Mouse (Mus musculus) hindbrain, embryonic 16.5 days (tissue): Measurements from ENCODE around the gene Cad. TPM values are rescaled to one million over a fixed set of nuclear protein-coding genes. Genes with fewer than 3 reads are reported as not detected.

ENCODE experiments used
- ATAC-seq: fragments of 200-750 bp; cut with Nextera tagmentation; 2 replicates; pipeline ENCODE4 v1.8.0; 2017; ENCODE audit warnings: moderate TSS enrichment, moderate library complexity
- H3K27ac ChIP-seq: fragments of 300-500 bp; sonication (generic); 2 replicates; pipeline ENCODE4 v1.5.1; 2014; ENCODE audit warnings: low read depth, mild to moderate bottlenecking, control low read depth, low read length, moderate library complexity
- H3K27me3 ChIP-seq: fragments of 300-500 bp; sonication (generic); replicated peaks from 2 replicates; pipeline ENCODE4 v1.6.1; 2014; ENCODE audit warnings: low read length; ENCODE audit not compliant: control insufficient read depth, insufficient read depth
- H3K36me3 ChIP-seq: fragments of 300-500 bp; sonication (generic); 2 replicates; pipeline ENCODE4 v1.6.1; 2014; ENCODE audit warnings: mild to moderate bottlenecking, low read length, moderate library complexity, mixed read lengths; ENCODE audit not compliant: control insufficient read depth, insufficient read depth
- H3K4me1 ChIP-seq: fragments of 300-500 bp; sonication (generic); 2 replicates; pipeline ENCODE4 v1.6.1; 2014; ENCODE audit warnings: low read depth, low read length; ENCODE audit not compliant: control insufficient read depth, insufficient read depth
- H3K4me2 ChIP-seq: fragments of 300-500 bp; sonication (generic); 2 replicates; pipeline ENCODE4 v1.6.1; 2014; ENCODE audit warnings: mild to moderate bottlenecking, low read length, control low read depth, moderate library complexity
- H3K4me3 ChIP-seq: fragments of 300-500 bp; sonication (generic); 2 replicates; pipeline ENCODE4 v1.5.1; 2014; ENCODE audit warnings: mild to moderate bottlenecking, low read length, control low read depth, moderate library complexity
- H3K9ac ChIP-seq: fragments of 300-500 bp; sonication (generic); 2 replicates; pipeline ENCODE4 v1.6.1; 2014; ENCODE audit warnings: low read depth, mild to moderate bottlenecking, control low read depth, low read length, moderate library complexity
- H3K9me3 ChIP-seq: fragments of 300-500 bp; sonication (generic); 2 replicates; pipeline ENCODE4 v1.6.1; 2014; ENCODE audit warnings: mild to moderate bottlenecking, low read length, moderate library complexity; ENCODE audit not compliant: control insufficient read depth
- WGBS: fragments of 180-500 bp; shearing (Covaris S2); extraction: QIAGEN DNeasy Blood & Tissue Kit; methylation state at CpG from one replicate; pipeline ENCODE4 v1.1.7; 2014; 5-methylcytosine and 5-hydroxymethylcytosine counted together
- polyA plus RNA-seq: library from polyadenylated mRNA; unstranded; fragments of >200 nt; fragmentation: Nextera tagmentation; extraction: Ambion mirVana; gene quantifications from 2 replicates; pipeline ENCODE4 v1.2.1, GENCODE M21; 2015

Cad gene
- polyA plus RNA-seq, 1 experiment from 2014 or later: 11.6 TPM

DNA sequence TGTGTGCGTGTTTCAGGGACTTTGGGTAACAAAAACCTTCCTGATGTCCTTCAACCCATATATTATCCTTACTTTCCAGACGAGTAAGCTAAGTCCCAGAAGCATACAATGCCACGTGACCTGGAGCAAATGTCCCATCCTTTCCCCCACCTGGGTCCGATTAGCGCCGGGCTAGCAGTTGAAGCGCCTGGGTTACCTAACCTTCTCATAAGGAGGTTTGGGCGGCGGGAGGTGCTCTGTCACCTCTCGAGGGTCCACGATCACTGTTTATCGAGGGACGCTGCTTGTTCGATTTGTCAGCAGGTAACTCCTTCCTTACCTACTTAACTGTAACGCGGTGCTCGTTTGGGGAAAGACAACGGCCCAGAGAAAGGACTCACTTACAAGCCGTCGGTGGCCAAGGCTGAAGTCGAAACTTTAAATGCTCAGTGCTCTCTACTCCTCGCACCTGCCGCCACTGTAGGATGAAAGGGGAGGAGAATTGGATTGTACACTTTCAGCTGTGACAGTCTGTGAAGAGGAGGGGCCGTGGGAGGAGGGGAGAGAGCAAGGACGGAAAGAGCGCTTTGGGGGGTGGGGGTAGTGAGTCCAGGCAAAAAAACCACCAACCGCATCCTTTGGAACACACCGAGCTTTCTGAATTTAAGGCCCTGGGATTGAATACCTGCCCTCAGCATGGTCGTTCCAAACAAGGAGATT is 39.7 kb downstream of the Cad start:
- Histone ChIP-seq H3K4me3 (peak overlapping the region; percentile 50), H3K9ac (peak overlapping the region; percentile 14; the same call in 1 of the 2 replicates), H3K27me3 (peaks cover 39% of the 10 kb centered on the region), H3K9me3 (no peaks in the 10 kb centered on the region), H3K36me3 (no peaks in the 10 kb centered on the region), H3K27ac (no peak overlapping the region), H3K4me2 (peak overlapping the region; percentile 68), H3K4me1 (peaks cover 24% of the 10 kb centered on the region)
- no peak for ATAC-seq
- WGBS: 2% methylated on average over 29 of the region's 29 CpGs

DNA sequence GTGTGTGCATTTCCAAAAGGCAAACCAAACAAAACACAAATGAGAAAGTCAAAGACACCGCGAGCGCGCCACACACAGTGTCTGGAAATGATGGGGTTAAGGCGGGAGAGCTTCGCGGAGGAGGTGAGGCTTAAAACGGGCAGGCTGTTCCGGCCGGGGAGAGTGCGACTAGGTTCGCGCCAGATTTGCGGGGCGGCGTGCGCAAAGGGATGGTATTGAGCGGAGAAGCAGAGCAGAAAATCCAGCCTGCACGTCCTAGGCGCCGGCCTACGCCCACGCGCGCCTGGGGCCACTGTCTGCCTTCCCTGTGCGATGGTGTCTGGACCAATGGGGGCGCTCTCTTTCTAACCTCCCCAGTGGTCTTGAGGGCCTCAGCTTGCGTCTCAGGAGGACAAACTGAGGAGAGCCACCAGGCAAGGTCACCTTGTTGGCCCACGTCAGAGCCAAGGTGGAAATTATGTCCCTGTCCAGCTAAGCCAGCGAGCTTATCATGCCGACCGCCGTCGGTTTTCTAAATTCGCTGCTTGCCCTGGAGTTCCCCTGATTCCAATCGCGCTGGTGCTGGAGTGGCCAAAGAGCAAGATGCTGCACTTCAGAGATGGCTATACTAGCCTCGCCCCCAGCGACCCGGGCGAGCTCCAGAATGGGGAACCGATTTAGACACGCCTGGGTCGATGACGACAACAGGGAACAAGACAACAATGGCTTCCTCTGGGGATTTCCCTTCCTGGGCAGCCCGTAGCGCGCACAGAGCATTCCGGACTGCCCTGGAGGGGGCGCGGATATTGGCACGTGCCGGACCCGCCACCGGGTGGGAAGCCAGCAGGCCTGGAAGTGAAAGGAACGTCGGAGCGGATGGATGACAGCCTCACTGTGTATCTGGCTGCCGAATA is 40.5 kb downstream of the Cad start:
- no peaks in the 10 kb centered on the region for H3K36me3 ChIP-seq
- whole genome bisulfite sequencing: under 1% methylated on average over 59 of the region's 59 CpGs
- peak overlapping the region; percentile 68 for H3K4me2 ChIP-seq
- peaks cover 24% of the 10 kb centered on the region for H3K4me1 ChIP-seq
- peak overlapping the region; percentile 28; the same call in 1 of the 2 replicates for H3K9ac ChIP-seq
- no peaks in the 10 kb centered on the region for H3K9me3 ChIP-seq
- H3K27ac ChIP-seq: no peak overlapping the region
- peak overlapping the region; percentile 50 for H3K4me3 ChIP-seq
- no peak for ATAC-seq
- H3K27me3 ChIP-seq: peaks cover 42% of the 10 kb centered on the region

DNA sequence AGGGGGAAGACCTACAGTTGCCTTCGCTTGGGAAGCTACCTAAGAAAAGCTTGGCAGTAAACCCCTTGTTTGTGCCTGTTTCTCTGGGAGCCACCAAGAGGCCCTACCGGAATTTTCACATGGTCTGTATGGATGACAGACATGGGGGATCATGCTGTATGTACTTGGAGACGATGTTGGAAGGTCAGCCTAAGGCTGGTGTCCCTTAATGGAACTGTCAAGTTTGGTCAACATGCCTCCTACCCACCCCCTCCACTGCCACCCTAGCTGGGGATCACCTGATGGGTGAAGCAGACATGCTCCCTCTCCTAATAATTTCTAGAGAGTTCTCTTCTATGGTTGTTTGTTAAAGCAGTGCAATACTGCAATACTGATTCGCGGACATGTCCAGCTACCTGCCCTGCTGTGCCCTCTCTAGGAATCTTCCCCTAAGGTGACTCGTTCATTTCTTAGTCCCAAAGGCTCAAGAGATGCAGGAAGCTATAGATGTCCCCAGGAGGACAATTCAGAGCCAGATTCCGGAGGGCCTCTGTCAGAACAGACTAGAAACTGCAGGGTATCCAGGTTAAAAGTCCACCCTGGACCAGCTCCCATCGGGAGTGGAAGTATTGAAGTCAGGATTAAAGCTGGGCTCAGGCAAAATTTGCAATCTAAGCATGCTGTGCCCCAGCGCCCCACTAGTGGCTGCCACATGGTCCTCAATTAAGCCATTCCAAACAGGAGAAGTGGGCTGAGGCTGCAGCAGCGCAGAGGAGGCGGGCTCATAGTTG is 41.3 kb downstream of the Cad start:
- Histone ChIP-seq H3K4me2 (peak overlapping the region; percentile 68), H3K36me3 (no peaks in the 10 kb centered on the region), H3K4me3 (peak overlapping the region; percentile 50; the same call in 1 of the 2 replicates), H3K27ac (no peak overlapping the region), H3K9me3 (no peaks in the 10 kb centered on the region), H3K9ac (no peak overlapping the region), H3K4me1 (peaks cover 24% of the 10 kb centered on the region), H3K27me3 (peaks cover 39% of the 10 kb centered on the region)
- ATAC-seq: no peak
- 20% methylated on average over 11 of the region's 11 CpGs for WGBS

DNA sequence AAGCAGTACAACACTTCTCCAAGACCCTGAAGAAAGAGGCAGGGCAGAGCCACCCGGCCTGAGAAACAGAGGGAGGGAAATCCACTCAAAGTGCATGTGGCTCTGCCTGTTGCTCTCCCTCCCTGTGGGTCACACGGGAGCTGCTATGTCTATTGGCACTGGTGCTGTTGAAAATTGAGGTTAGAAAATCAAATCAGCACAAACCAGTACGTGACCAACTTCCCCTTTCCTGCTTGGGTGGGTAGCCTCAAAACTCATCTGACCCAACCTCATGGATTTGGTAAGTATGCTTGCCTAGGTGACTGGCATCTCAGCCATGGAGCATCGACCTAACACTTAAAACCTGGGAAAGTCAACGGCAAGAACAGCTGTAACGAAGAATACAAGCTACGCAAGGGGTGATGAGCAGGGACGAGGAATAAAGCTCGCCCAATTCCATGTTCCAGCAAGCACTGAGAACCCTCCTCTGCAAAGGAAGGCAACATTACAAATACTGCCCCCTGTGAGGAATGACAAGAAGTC is 51.3 kb downstream of the Cad start, which contains the start of gene Dnajc5g:
Gene Dnajc5g, plus strand, starts transcription at position 472 of the 522 bp plus-strand sequence.
- Histone ChIP-seq H3K27ac (no peak within 1 kb of the TSS), H3K9ac (no peak within 1 kb of the TSS), H3K27me3 (no peaks in the 10 kb centered on the region), H3K4me3 (no peak within 1 kb of the TSS), H3K4me1 (no peaks in the 10 kb centered on the region), H3K9me3 (no peaks in the 10 kb centered on the region), H3K36me3 (no peaks in the 10 kb centered on the region), H3K4me2 (no peak within 1 kb of the TSS)
- no peak for ATAC-seq
- WGBS: 92% methylated on average over 9 of the region's 9 CpGs

DNA sequence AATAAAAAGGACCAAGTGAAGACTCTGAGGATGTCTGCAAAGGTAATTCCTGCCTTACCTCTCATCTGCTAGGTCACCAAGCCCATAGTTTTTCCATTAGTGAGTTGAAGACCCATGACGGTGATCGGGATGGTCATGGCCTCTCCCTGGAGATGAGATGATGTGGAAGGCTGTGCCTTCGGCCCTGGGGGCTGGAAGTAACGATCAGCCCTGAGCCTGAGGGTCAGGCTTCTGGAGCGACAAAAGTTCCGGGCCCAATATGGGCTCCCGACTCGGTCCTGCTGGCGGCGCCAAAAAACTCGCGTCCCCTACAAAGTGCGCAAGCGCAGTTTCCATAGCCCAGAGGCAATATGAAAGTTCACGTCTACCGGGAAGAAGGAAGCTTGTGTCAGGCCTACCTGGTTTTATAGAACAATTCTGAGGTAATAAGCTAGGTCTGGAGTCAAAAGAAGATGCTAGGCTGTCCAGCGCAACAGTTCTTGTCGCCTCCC is 53.5 kb downstream of the Cad start, which contains the start of gene Slc30a3:
Gene Slc30a3, minus strand, starts transcription at position 238 of the 491 bp plus-strand sequence.
- Histone ChIP-seq H3K9ac (no peak within 1 kb of the TSS), H3K4me3 (no peak within 1 kb of the TSS), H3K9me3 (no peaks in the 10 kb centered on the region), H3K4me1 (no peaks in the 10 kb centered on the region), H3K27me3 (no peaks in the 10 kb centered on the region), H3K4me2 (no peak within 1 kb of the TSS), H3K27ac (no peak within 1 kb of the TSS), H3K36me3 (no peaks in the 10 kb centered on the region)
- WGBS: 93% methylated on average over 18 of the region's 18 CpGs
- no peak for ATAC-seq

DNA sequence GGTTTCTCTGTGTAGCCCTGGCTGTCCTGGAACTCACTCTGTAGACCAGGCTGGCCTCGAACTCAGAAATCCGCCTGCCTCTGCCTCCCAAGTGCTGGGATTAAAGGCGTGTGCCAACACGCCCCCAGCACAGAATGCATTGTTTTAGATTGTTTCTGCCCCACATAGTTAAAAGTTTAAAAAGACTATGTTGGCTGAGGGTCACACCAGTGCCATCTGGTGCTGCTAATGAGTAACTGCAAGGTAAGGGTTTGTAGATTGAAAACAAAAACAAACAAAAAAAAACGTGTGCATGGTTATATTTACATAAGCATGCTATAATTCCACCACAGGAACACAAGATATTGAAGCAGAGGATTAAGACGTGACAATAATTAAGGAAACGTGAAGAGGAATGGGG is 56.2 kb downstream of the Cad start:
- Histone ChIP-seq H3K27me3 (no peaks in the 10 kb centered on the region), H3K9ac (no peak overlapping the region), H3K4me2 (no peak overlapping the region), H3K27ac (no peak overlapping the region), H3K4me1 (no peaks in the 10 kb centered on the region), H3K4me3 (no peak overlapping the region), H3K36me3 (no peaks in the 10 kb centered on the region), H3K9me3 (0 out of 2 replicates have a peak, but pooled peaks cover 2% of the 10 kb centered on the region)
- no peak for ATAC-seq
- 44% methylated on average over 7 of the region's 7 CpGs for WGBS

DNA sequence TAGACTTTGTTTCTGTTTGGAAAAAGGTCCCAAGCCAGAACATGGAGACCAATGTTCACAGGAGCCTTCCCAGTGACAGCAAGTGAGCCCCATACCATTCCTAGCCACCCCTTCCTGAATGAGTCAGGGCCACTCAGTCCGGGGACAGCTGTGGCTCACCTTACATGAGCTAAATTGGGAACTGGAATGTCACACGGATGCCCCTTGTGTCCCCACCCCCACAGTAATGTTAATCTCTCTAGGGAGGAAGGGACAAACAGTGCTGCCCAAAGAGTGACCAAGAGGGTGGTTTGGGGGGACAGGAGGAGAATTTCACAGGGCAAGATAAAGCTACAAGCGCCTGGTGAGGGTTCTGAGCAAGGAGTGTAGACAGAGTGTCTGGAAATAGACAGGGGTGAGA is 61.8 kb downstream of the Cad start, which contains the start of gene Trim54:
Gene Trim54, plus strand, starts transcription at position 359 of the 400 bp plus-strand sequence.
- no peak for ATAC-seq
- Histone ChIP-seq H3K4me2 (no peak within 1 kb of the TSS), H3K4me3 (no peak within 1 kb of the TSS), H3K4me1 (no peaks in the 10 kb centered on the region), H3K36me3 (no peaks in the 10 kb centered on the region), H3K27ac (no peak within 1 kb of the TSS), H3K9ac (no peak within 1 kb of the TSS), H3K27me3 (0 out of 2 replicates have a peak, but pooled peaks cover 2% of the 10 kb centered on the region), H3K9me3 (0 out of 2 replicates have a peak, but pooled peaks cover 2% of the 10 kb centered on the region)
- 51% methylated on average over 3 of the region's 3 CpGs for WGBS

DNA sequence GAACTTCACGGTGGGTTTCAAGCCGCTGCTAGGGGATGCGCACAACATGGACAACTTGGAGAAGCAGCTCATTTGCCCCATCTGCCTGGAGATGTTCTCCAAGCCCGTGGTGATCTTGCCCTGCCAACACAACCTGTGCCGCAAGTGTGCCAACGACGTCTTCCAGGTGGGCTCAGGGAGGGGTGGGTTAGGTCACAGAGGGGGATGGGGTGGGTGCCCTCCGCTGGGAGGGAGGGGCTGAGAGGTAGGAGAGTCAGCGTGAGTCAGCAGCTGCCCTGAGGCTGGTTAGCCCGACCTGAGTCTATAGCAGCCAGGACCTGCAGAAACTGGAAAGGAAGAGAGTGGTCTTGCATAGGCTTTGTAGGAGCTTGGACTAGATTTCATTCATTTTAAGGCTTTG is 62.3 kb downstream of the Cad start:
- H3K9me3 ChIP-seq: 0 out of 2 replicates have a peak, but pooled peaks cover 2% of the 10 kb centered on the region
- no peak for ATAC-seq
- no peak overlapping the region for H3K9ac ChIP-seq
- H3K27ac ChIP-seq: no peak overlapping the region
- no peaks in the 10 kb centered on the region for H3K36me3 ChIP-seq
- no peaks in the 10 kb centered on the region for H3K4me1 ChIP-seq
- H3K4me2 ChIP-seq: no peak overlapping the region
- WGBS: 30% methylated on average over 10 of the region's 10 CpGs
- no peak overlapping the region for H3K4me3 ChIP-seq
- H3K27me3 ChIP-seq: 0 out of 2 replicates have a peak, but pooled peaks cover 2% of the 10 kb centered on the region
